In genomic region chr14:11482151-11482550, GRCm38 (mm10) we compare ENCODE assay signal across 24 mouse cellular contexts.
"Had no signal": no experiment of that assay in that cellular context is flagged by ENCODE, and none has a peak within 500 bp of the region (broad histone marks: within the 10 kb centered on the region; RNA-seq: fewer than 3 reads in every experiment).

No protein-coding gene starts in this region.

- H3K4me2 ChIP-seq: heart, embryonic 11.5 days; heart, embryonic 13.5 days; heart, embryonic 15.5 days; hindbrain, embryonic 13.5 days; hindbrain, embryonic 15.5 days; limb, embryonic 12.5 days; liver, embryonic 11.5 days; liver, embryonic 13.5 days; liver, embryonic 15.5 days had no signal

- H3K9me3 ChIP-seq: heart, embryonic 13.5 days; heart, embryonic 15.5 days; hindbrain, embryonic 13.5 days; hindbrain, embryonic 15.5 days; limb, embryonic 10.5 days; limb, embryonic 12.5 days; liver, embryonic 13.5 days; liver, embryonic 15.5 days had no signal

- H3K27me3 ChIP-seq: heart, embryonic 13.5 days; heart, embryonic 15.5 days; hindbrain, embryonic 13.5 days; hindbrain, embryonic 15.5 days; limb, embryonic 12.5 days; liver, embryonic 13.5 days; liver, embryonic 15.5 days had no signal

- H3K4me1 ChIP-seq: heart, embryonic 13.5 days; heart, embryonic 15.5 days; hindbrain, embryonic 13.5 days; hindbrain, embryonic 15.5 days; limb, embryonic 10.5 days; limb, embryonic 12.5 days; liver, embryonic 13.5 days; liver, embryonic 15.5 days had no signal

- H3K27ac ChIP-seq: heart, adult 2 months; heart, embryonic 13.5 days; heart, embryonic 15.5 days; hindbrain, embryonic 13.5 days; hindbrain, embryonic 15.5 days; hindbrain, postnatal 0 days; left cerebral cortex, adult 2 months; limb, embryonic 10.5 days; limb, embryonic 12.5 days; liver, embryonic 13.5 days; liver, embryonic 15.5 days had no signal

- ATAC-seq: hindbrain, postnatal 0 days; intestine, embryonic 16.5 days; liver, postnatal 0 days had no signal

- H3K4me3 ChIP-seq: heart, adult 2 months; heart, embryonic 13.5 days; heart, embryonic 15.5 days; hindbrain, embryonic 13.5 days; hindbrain, embryonic 15.5 days; left cerebral cortex, adult 2 months; limb, embryonic 10.5 days; limb, embryonic 12.5 days; liver, embryonic 13.5 days; liver, embryonic 15.5 days had no signal

- DNase-seq: gastrocnemius, postnatal 14 days; gastrocnemius, postnatal 36 days; heart, adult 11 months; heart, adult 2 months; heart, postnatal 14 days; heart, postnatal 36 days; kidney, adult 18-20 months; kidney, postnatal 10 days; kidney, postnatal 36 days; liver; liver, embryonic 13.5 days; liver, postnatal 0 days had no signal

- H3K36me3 ChIP-seq: heart, embryonic 13.5 days; heart, embryonic 15.5 days; hindbrain, embryonic 13.5 days; hindbrain, embryonic 15.5 days; limb, embryonic 10.5 days; limb, embryonic 12.5 days; liver, embryonic 13.5 days; liver, embryonic 15.5 days had no signal

- H3K9ac ChIP-seq: heart, embryonic 13.5 days; heart, embryonic 15.5 days; hindbrain, embryonic 13.5 days; hindbrain, embryonic 15.5 days; limb, embryonic 12.5 days; liver, embryonic 13.5 days; liver, embryonic 15.5 days; liver, postnatal 0 days had no signal
